Mouse (Mus musculus) layer of hippocampus, adult 9-10 months (tissue): ENCODE results near the gene Xbp1.
"Not testable (repeated sequence)": the region's sequence is repeated elsewhere in the genome, so short reads cannot be mapped to it uniquely, and the experiment has no call there.

ENCODE experiments used
- DNase-seq: peaks from one replicate; pipeline ENCODE4 v3.0.0; 2022; ENCODE audit warnings: low spot score

Xbp1 gene

GRCm38 (mm10) chr11:5528841-5529240, 8.4 kb downstream of the Xbp1 start:
- no peak for DNase-seq

GRCm38 (mm10) chr11:5530172-5530571, 9.7 kb downstream of the Xbp1 start:
- no peak for DNase-seq

- no peak for DNase-seq
Measured at GRCm38 (mm10) chr11:5530717-5531116, 10.3 kb downstream of the Xbp1 start.

GRCm38 (mm10) chr11:5533108-5533507, 12.6 kb downstream of the Xbp1 start:
- no peak for DNase-seq

GRCm38 (mm10) chr11:5537454-5537853, 17.0 kb downstream of the Xbp1 start:
- not testable (repeated sequence) for DNase-seq

GRCm38 (mm10) chr11:5540331-5540730, 19.9 kb downstream of the Xbp1 start:
- DNase-seq = no peak

GRCm38 (mm10) chr11:5541230-5541798, 20.9 kb downstream of the Xbp1 start:
- DNase-seq = no peak

- DNase-seq = peak; percentile 75
Measured at GRCm38 (mm10) chr11:5541799-5542481, 21.5 kb downstream of the Xbp1 start, which contains the start of gene Ccdc117. Gene Ccdc117 (minus strand): TSS chr11:5542187.

- DNase-seq = no peak
Measured at GRCm38 (mm10) chr11:5542482-5543185, 22.2 kb downstream of the Xbp1 start.

- DNase-seq = no peak
Measured at GRCm38 (mm10) chr11:5543281-5543680, 22.8 kb downstream of the Xbp1 start.

- DNase-seq = not testable (repeated sequence)
Measured at GRCm38 (mm10) chr11:5544709-5545108, 24.2 kb downstream of the Xbp1 start.

- no peak for DNase-seq
Measured at GRCm38 (mm10) chr11:5545457-5545856, 25.0 kb downstream of the Xbp1 start.

GRCm38 (mm10) chr11:5546693-5547092, 26.2 kb downstream of the Xbp1 start:
- no peak for DNase-seq

GRCm38 (mm10) chr11:5551430-5551829, 31.0 kb downstream of the Xbp1 start:
- no peak for DNase-seq

- DNase-seq = no peak
Measured at GRCm38 (mm10) chr11:5551931-5552330, 31.5 kb downstream of the Xbp1 start.

GRCm38 (mm10) chr11:5560273-5560672, 39.8 kb downstream of the Xbp1 start:
- no peak for DNase-seq

- no peak for DNase-seq
Measured at GRCm38 (mm10) chr11:5562625-5563268, 42.3 kb downstream of the Xbp1 start.

GRCm38 (mm10) chr11:5563898-5564297, 43.4 kb downstream of the Xbp1 start:
- no peak for DNase-seq

GRCm38 (mm10) chr11:5565596-5565995, 45.1 kb downstream of the Xbp1 start:
- no peak for DNase-seq

- no peak for DNase-seq
Measured at GRCm38 (mm10) chr11:5566506-5566905, 46.0 kb downstream of the Xbp1 start.

- no peak for DNase-seq
Measured at GRCm38 (mm10) chr11:5567654-5568053, 47.2 kb downstream of the Xbp1 start.

- no peak for DNase-seq
Measured at GRCm38 (mm10) chr11:5568082-5568481, 47.6 kb downstream of the Xbp1 start.

- DNase-seq = no peak
Measured at GRCm38 (mm10) chr11:5569474-5569873, 49.0 kb downstream of the Xbp1 start, which contains the start of gene Ankrd36. Gene Ankrd36 (plus strand): TSS chr11:5569684.
